Mouse (Mus musculus) lung, adult 2 months (tissue): Measurements from ENCODE around the gene Iqce. TPM values are rescaled to one million over a fixed set of nuclear protein-coding genes. Genes with fewer than 3 reads are reported as not detected.

Experiments
- DNase-seq: peaks from one replicate; pipeline ENCODE4 v3.0.0; 2022
- H3K4me1 ChIP-seq: fragments of 200-500 bp; 2 replicates; pipeline ENCODE4 v1.6.1; 2011; ENCODE audit warnings: low read length; ENCODE audit not compliant: control insufficient read depth, insufficient read depth
- H3K4me3 ChIP-seq: fragments of 200-500 bp; replicated peaks from 2 replicates; pipeline ENCODE3; 2011; ENCODE audit warnings: low read depth, mild to moderate bottlenecking, control low read depth, low read length; ENCODE audit errors: extremely low read depth
- CTCF ChIP-seq: fragments of 200-500 bp; IDR thresholded peaks from 2 replicates; pipeline ENCODE4 v1.5.1; 2011; ENCODE audit warnings: mild to moderate bottlenecking, low read length, control low read depth; ENCODE audit not compliant: insufficient read depth
- POLR2A ChIP-seq: fragments of 200-500 bp; IDR thresholded peaks from 2 replicates; pipeline ENCODE4 v1.6.1; 2011; ENCODE audit warnings: low read depth, mild to moderate bottlenecking, control low read depth, low read length, borderline replicate concordance; ENCODE audit errors: extremely low read depth
- WGBS: fragments of 180-500 bp; shearing (Covaris S2); methylation state at CpG from one replicate; pipeline ENCODE4 v1.1.7; 2018; 5-methylcytosine and 5-hydroxymethylcytosine counted together
- polyA plus RNA-seq: library from polyadenylated mRNA; depleted of rRNA; stranded (reverse); fragments of >200 nt; gene quantifications from 2 replicates; pipeline ENCODE4 v1.2.3, GENCODE M21; 2012

Iqce gene
- polyA plus RNA-seq, 1 experiment: 21.8 TPM

DNA sequence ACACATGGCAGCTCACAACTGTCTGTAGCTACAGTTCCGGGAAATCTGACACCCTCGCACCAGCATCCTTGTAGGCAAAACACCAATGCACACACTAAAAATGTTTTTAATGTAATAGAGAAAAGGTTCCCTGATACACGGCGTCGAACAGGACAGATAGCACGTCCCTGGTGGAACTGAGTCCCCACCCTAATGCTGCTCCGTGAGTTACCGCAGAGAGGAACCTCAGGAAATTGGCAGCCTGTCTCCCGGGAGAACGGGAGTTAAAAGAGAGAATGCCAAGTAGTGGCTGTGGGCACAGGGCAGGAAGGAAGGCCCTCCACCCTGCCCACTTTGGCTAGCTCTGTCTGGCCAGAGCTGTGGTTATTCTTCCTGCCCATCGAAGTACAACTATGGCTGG is 50.9 kb downstream of the Iqce start:
- DNase-seq: no peak
- TF ChIP-seq CTCF: no peak
- no peak for TF ChIP-seq POLR2A
- 47% methylated on average over 11 of the region's 11 CpGs for WGBS
- Histone ChIP-seq H3K4me1 (peaks cover 20% of the 10 kb centered on the region), H3K4me3 (no peak overlapping the region)

DNA sequence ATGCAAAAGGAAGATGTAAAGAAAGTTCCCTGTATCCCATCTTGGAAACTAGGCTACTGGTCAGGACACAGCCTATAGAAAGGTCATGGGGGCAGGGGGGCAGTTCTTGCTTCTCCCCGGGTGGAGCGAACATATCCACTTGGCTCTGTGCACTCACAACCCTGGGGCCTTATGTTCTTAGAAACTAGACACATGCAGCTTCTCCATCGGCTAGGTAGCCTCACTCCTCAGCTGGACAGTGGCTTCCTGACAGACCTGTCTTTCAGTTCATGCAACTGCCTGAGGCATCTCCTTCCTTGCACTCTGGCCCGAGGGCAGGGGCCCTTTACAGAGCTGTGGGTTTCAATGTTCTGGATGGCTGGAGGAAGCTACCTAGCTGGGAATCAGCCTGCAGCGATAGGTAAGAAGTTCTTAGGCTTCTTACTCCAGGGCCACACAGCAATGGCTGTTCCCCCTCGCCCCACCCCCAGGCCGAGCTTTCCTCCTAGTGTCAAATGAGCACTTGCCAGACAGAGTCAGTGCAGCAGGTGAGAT is 52.2 kb downstream of the Iqce start:
- WGBS: 76% methylated on average over 7 of the region's 7 CpGs
- Histone ChIP-seq H3K4me1 (peaks cover 23% of the 10 kb centered on the region), H3K4me3 (no peak overlapping the region)
- no peak for DNase-seq
- TF ChIP-seq POLR2A (no peak), CTCF (no peak)

DNA sequence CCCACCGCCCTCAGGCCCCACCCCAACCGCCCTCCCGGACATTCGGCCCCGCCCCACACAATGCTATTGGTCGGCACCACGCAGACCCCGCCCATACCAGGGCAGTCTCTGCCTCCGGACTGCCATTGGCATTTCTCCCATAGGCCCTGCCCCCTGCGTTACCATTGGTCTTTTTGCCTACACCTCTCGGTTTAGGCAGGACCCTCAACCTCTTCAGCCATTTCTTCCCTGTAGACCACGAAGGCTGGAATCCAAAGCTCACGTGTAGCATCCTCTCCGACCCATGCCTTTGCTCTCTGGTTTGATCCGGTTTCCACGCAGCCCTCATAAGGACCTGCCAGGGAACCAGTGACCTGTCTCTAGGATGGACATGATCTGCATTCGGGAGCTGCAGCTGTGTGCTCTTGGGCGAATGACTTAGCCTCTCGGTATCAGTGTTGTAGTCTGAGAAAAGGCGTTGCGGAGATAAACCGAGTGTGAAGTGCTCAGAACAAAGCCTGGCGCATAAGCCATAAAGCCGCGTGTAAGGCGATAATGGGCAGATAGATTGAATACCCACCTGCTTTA is 53.0 kb downstream of the Iqce start:
- TF ChIP-seq CTCF: no peak
- no peak for TF ChIP-seq POLR2A
- WGBS: 7% methylated on average over 26 of the region's 26 CpGs
- DNase-seq: peak; percentile 94
- Histone ChIP-seq H3K4me3 (peak overlapping the region; percentile 54), H3K4me1 (peaks cover 23% of the 10 kb centered on the region)

DNA sequence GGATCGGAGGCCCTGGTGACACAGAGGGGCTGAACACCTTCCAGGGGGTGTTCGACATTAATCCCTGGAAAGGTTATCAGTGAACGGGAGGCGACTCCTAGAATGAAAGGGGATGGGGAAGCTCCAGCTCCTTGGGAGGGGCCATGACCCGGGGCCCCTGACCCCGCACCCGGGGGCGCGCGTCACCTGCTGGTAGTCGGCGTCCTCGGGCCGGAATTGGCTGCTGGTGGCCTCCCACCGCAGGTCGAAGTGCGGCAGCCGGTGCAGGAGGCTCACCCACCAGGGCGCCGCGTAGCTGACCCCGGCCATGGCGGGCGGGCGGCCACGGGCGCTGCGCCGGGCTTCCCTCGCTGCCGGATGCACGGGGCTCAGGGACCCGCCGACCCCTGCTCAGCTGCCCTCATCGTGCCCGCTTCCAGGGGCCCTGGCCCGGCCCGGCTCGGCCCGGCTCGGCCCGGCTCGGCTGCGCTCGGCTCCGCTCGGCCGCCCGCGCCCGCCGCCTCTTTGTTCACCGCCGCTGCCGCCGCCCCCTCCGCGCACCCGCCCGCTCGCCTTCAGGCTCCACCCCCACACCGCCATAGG is 53.6 kb downstream of the Iqce start, which contains the start of gene Ttyh3:
TSS of gene Ttyh3 (minus strand) at position 513 of the 582 bp plus-strand sequence.
- H3K4me3 ChIP-seq: peak within 1 kb of the TSS; percentile 59
- DNase-seq: no peak
- under 1% methylated on average over 60 of the region's 62 CpGs for WGBS
- TF ChIP-seq POLR2A: no peak
- TF ChIP-seq CTCF: no peak
- peaks cover 23% of the 10 kb centered on the region for H3K4me1 ChIP-seq

DNA sequence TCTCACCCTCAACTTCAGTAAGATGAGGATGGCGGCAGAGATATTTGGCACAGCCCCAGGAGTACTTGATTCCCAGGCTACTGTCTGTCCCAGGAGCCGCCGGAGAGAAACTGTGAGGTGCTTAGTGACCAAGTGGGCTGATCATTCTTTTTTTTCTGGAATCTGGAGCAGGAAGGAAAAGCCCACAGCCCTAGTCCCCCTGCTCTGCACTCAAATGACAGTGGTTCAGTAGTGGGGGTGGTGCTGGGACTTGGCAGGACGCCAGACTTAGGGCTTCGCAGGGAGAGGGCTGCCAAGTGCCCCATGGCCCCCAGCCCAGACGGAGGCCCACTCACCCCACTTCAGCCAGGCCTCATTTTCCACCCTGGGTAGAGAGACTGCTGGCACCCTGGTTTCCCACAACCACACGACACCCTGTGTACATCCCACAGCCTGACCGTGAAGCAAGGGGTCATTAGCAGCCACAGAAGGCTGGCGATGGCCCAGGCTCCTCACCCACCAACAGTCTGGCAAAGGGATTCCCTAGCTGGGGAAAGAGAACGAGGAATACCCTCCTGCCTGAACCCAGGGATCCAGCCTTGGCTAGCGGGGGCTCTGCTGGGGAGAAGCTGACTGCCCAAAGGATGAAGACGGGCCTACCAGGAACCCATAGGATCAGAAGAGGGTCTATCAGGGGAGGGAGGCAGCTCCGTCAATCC is 54.2 kb downstream of the Iqce start:
- WGBS: 5% methylated on average over 13 of the region's 13 CpGs
- no peak for TF ChIP-seq CTCF
- TF ChIP-seq POLR2A: no peak
- H3K4me1 ChIP-seq: peaks cover 23% of the 10 kb centered on the region
- DNase-seq: peak; percentile 52
- peak overlapping the region; percentile 59 for H3K4me3 ChIP-seq

DNA sequence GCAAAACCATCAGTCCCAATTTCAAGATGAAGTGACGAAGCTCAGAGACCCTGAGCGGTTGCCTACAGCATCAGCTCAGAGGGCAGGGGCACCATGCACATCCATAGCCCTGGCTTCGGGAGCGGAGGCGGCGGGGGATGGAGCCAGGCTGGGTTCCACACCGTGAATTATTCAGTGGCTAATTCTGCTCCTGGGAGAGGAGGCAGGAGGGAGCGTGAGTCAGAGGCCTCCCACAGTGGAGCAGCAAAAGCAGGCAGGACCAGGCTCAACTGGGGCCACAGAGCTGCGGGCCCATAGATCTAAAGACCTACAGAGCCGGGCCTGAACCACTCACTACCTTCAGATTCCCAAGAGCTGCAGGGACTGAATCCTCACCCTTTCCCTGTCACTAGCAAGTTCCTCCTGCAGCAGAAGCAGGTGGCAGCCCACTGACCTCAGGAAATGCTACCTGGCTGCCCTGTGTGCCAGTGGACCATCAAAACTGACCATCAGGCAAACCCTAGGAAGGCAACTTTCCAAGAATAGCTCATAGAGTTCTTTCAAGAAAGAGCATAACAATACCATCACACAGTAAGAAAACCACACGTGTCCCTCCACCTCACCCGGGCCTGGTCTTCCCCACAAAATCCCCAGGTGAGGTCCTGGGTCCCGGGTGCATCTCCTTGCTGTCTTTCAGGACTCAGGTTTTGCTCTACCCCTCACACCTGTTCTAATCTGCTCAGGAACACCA is 55.0 kb downstream of the Iqce start:
- DNase-seq: no peak
- H3K4me3 ChIP-seq: peak overlapping the region; percentile 45
- TF ChIP-seq POLR2A (no peak), CTCF (no peak)
- 59% methylated on average over 13 of the region's 13 CpGs for WGBS
- H3K4me1 ChIP-seq: peaks cover 23% of the 10 kb centered on the region

DNA sequence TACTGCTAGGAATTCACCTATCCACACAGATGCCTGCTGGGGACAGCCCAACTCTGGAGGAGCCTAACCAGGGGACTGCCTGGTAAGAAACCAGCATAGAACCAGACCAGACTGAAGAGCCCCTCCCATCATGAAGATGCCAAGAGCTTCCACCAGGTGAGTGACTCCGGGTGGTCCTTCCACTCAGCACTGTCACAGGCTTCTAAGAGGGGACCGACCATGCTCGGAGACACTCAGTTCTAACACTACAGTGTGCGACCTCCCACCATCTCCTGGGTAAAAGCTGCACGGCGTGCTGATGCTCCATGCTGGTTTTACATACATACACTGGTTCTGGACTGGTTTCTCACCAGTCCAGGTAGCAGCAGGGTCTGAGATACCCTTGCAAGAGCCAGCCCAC is 56.0 kb downstream of the Iqce start:
- DNase-seq: no peak
- 85% methylated on average over 6 of the region's 6 CpGs for WGBS
- TF ChIP-seq CTCF (no peak), POLR2A (no peak)
- H3K4me3 ChIP-seq: no peak overlapping the region
- peaks cover 16% of the 10 kb centered on the region for H3K4me1 ChIP-seq

DNA sequence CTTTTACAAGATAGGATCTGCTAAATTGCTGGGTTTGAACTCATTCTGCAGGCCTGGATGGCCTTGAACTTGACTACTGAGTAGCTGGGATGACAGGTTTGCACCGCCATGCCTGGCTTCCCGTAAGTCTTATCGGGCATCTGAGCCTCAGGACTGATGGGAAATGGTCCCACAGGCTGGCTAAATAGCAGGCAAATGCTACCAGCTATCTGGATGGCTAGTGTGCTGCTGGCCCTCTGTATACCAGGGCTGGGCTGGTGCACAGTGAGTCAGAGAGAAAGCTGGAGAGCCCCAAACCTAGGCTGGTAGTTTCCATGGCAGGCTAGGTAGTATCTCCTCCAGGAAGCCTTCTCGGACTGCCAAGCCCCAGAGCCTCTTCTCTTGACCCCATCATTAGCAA is 56.7 kb downstream of the Iqce start:
- H3K4me3 ChIP-seq: no peak overlapping the region
- TF ChIP-seq CTCF (no peak), POLR2A (no peak)
- H3K4me1 ChIP-seq: peaks cover 16% of the 10 kb centered on the region
- 56% methylated on average over 4 of the region's 4 CpGs for WGBS
- DNase-seq: no peak

DNA sequence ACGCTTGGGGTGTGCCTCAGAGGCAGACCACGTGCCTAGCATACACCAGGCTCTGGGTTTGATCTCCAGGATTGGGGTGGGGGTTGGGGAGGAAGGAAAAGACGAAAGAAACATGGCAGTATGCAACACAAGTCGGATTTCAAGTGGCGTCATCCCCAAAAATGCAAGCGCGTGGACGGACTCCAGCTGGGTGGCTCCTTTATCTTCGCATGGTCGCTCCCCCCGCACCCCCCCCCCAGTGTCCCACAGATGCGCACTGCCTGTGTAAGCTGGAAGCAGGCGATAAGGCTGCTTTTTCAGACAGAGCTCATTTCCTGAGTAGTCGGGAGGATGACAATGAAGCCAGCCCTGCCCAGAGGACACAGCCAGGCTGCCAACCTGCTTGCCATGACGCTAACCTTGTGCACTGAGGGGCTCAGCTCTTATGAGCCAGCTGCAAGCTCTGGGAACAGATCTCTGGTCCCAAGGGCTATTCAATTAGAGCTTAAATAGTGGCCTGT is 57.4 kb downstream of the Iqce start:
- Histone ChIP-seq H3K4me3 (no peak overlapping the region), H3K4me1 (peaks cover 16% of the 10 kb centered on the region)
- no peak for TF ChIP-seq POLR2A
- DNase-seq: no peak
- 50% methylated on average over 15 of the region's 15 CpGs for WGBS
